Comparison of ENCODE assay signal across 16 mouse cellular contexts in the genomic region with DNA sequence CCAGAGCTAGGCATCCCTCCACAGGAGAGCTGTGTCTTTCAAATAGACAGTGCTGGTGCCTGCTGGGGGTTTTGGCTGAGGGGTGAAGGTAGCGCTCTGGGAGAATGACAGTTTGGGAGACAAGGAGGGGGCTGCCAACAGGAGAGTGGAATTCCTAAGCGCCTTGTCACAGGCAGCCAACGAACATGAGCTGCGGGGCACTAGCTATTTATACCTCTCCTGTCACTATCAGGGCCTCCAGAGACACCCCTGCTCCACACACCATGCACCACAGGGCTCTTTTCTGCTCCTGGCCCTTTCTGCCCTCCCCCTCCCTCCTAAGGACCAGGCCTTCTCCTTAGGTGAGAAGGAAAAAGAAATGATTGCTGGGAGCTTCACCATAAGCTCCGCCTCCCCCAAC. TPM values are rescaled to one million over a fixed set of nuclear protein-coding genes. Genes with fewer than 3 reads are reported as not detected.
DNase-seq lines count a peak whose midpoint lies in the region; ATAC-seq and TF ChIP-seq lines count a peak whose summit lies in the region.
"Had no signal": no experiment of that assay in that cellular context is flagged by ENCODE, and none has a peak within 500 bp of the region (broad histone marks: within the 10 kb centered on the region; RNA-seq: fewer than 3 reads in every experiment).

No protein-coding gene starts in this region.

- ATAC-seq in embryonic facial prominence, embryonic 13.5 days (ENCODE audit: insufficient number of reproducible peaks, insufficient read depth, low FRiP score, low TSS enrichment, low read depth) = no peak
- peak; percentile 39 for ATAC-seq in heart, embryonic 11.5 days (replicated peaks; ENCODE audit: insufficient number of reproducible peaks, low FRiP score, low TSS enrichment)
- ATAC-seq in limb, embryonic 14.5 days (ENCODE audit: low FRiP score, low read depth) = no peak

- peaks cover 56% of the 10 kb centered on the region for H3K4me1 ChIP-seq in embryonic facial prominence, embryonic 13.5 days
- H3K4me1 ChIP-seq in heart, embryonic 11.5 days (ENCODE audit: control insufficient read depth, insufficient read depth, low read length) = peaks cover 39% of the 10 kb centered on the region
- H3K4me1 ChIP-seq in limb, embryonic 14.5 days (ENCODE audit: control insufficient read depth, insufficient read depth, low read length) = peaks cover 35% of the 10 kb centered on the region
- H3K4me1 ChIP-seq in kidney, adult 2 months (ENCODE audit: control insufficient read depth, insufficient read depth, low read length) = no peaks in the 10 kb centered on the region

- TF ChIP-seq CTCF in gastrocnemius, adult 2 months (IDR thresholded peaks at IDR 0.05) = no peak
- no peak for TF ChIP-seq CTCF in kidney, adult 2 months (conservative IDR thresholded peaks at IDR 0.05; ENCODE audit: insufficient read depth, insufficient read length, low read depth, low read length)

- H3K4me2 ChIP-seq in embryonic facial prominence, embryonic 13.5 days = no peak overlapping the region
- H3K4me2 ChIP-seq in heart, embryonic 11.5 days = peak overlapping the region; percentile 41
- H3K4me2 ChIP-seq in limb, embryonic 14.5 days (replicated peaks; ENCODE audit: low read depth, low read length, severe bottlenecking) = no peak overlapping the region
- H3K4me2 ChIP-seq: lung, embryonic 15.5 days; neural tube, embryonic 13.5 days had no signal

- peaks cover 36% of the 10 kb centered on the region for H3K27me3 ChIP-seq in embryonic facial prominence, embryonic 13.5 days
- H3K27me3 ChIP-seq in heart, embryonic 11.5 days (ENCODE audit: control insufficient read depth, insufficient read depth, low read length) = no peaks in the 10 kb centered on the region
- H3K27me3 ChIP-seq in limb, embryonic 14.5 days (ENCODE audit: control insufficient read depth, insufficient read depth, low read length) = no peaks in the 10 kb centered on the region
- peaks cover 5% of the 10 kb centered on the region for H3K27me3 ChIP-seq in kidney, adult 2 months (replicated peaks; ENCODE audit: control insufficient read depth, insufficient read depth, low read length)

- H3K9ac ChIP-seq in embryonic facial prominence, embryonic 13.5 days = no peak overlapping the region
- H3K9ac ChIP-seq in heart, embryonic 11.5 days (ENCODE audit: low read depth, low read length) = peak overlapping the region; percentile 67; the same call in 1 of the 2 replicates
- H3K9ac ChIP-seq in limb, embryonic 14.5 days (ENCODE audit: low read depth, low read length, severe bottlenecking) = no peak overlapping the region
- H3K9ac ChIP-seq: lung, embryonic 15.5 days; neural tube, embryonic 13.5 days had no signal

- WGBS in embryonic facial prominence, embryonic 13.5 days = 21% methylated on average over 5 of the region's 5 CpGs
- 13% methylated on average over 5 of the region's 5 CpGs for WGBS in heart, embryonic 11.5 days (ENCODE audit: insufficient replicate concordance)
- 26% methylated on average over 5 of the region's 5 CpGs for WGBS in limb, embryonic 14.5 days
- 70% methylated on average over 5 of the region's 5 CpGs for WGBS in kidney, adult 2 months

- intact Hi-C loops in gastrocnemius, adult 2 months (cut with DNase I) = no loop called here

- H3K27ac ChIP-seq in gastrocnemius, adult 2 months = peak overlapping the region; percentile 99
- peak overlapping the region; percentile 34; the same call in 1 of the 2 replicates for H3K27ac ChIP-seq in embryonic facial prominence, embryonic 13.5 days
- peak overlapping the region; percentile 97 for H3K27ac ChIP-seq in heart, embryonic 11.5 days (ENCODE audit: low read depth, low read length)
- no peak overlapping the region for H3K27ac ChIP-seq in limb, embryonic 14.5 days (replicated peaks; ENCODE audit: low read depth, low read length)
- no peak overlapping the region for H3K27ac ChIP-seq in kidney, adult 2 months (ENCODE audit: insufficient read depth, low read depth, low read length)
- H3K27ac ChIP-seq: forebrain, embryonic 10.5 days; lung, embryonic 15.5 days; midbrain, embryonic 10.5 days; neural tube, embryonic 13.5 days had no signal

- H3K9me3 ChIP-seq in embryonic facial prominence, embryonic 13.5 days = no peaks in the 10 kb centered on the region
- no peaks in the 10 kb centered on the region for H3K9me3 ChIP-seq in heart, embryonic 11.5 days (replicated peaks; ENCODE audit: control insufficient read depth, low read length)
- H3K9me3 ChIP-seq in limb, embryonic 14.5 days (ENCODE audit: control insufficient read depth, low read length) = no peaks in the 10 kb centered on the region
- H3K9me3 ChIP-seq: forebrain, embryonic 10.5 days; lung, embryonic 15.5 days; midbrain, embryonic 10.5 days; neural tube, embryonic 13.5 days had no signal

- no peak for TF ChIP-seq POLR2A in limb, embryonic 14.5 days (IDR thresholded peaks at IDR 0.05; ENCODE audit: borderline replicate concordance, extremely low read depth, insufficient read depth, insufficient read length)
- TF ChIP-seq POLR2A in kidney, adult 2 months (IDR thresholded peaks at IDR 0.05; ENCODE audit: low read depth, low read length) = no peak

- H3K4me3 ChIP-seq in gastrocnemius, adult 2 months = peak overlapping the region; percentile 94
- no peak overlapping the region for H3K4me3 ChIP-seq in embryonic facial prominence, embryonic 13.5 days
- no peak overlapping the region for H3K4me3 ChIP-seq in heart, embryonic 11.5 days (ENCODE audit: low read depth, low read length)
- no peak overlapping the region for H3K4me3 ChIP-seq in limb, embryonic 14.5 days (replicated peaks; ENCODE audit: low read length)
- H3K4me3 ChIP-seq in kidney, adult 2 months (ENCODE audit: insufficient read depth, low read depth, low read length) = no peak overlapping the region
- H3K4me3 ChIP-seq: forebrain, embryonic 10.5 days; lung, embryonic 15.5 days; midbrain, embryonic 10.5 days; neural tube, embryonic 13.5 days had no signal

- H3K36me3 ChIP-seq in embryonic facial prominence, embryonic 13.5 days = no peaks in the 10 kb centered on the region
- no peaks in the 10 kb centered on the region for H3K36me3 ChIP-seq in heart, embryonic 11.5 days (ENCODE audit: control insufficient read depth, insufficient read depth, low read length)
- no peaks in the 10 kb centered on the region for H3K36me3 ChIP-seq in limb, embryonic 14.5 days (ENCODE audit: control insufficient read depth, insufficient read depth, low read length)
- no peaks in the 10 kb centered on the region for H3K36me3 ChIP-seq in kidney, adult 2 months (ENCODE audit: control insufficient read depth, insufficient read depth, low read length)
- H3K36me3 ChIP-seq: forebrain, embryonic 10.5 days; lung, embryonic 15.5 days; midbrain, embryonic 10.5 days; neural tube, embryonic 13.5 days had no signal

- peak; percentile 77 for DNase-seq in gastrocnemius, adult 2 months
- no peak for DNase-seq in gastrocnemius, postnatal 4 days (ENCODE audit: low spot score in 2 of 2)
- DNase-seq in limb, embryonic 14.5 days (ENCODE audit: low spot score) = peak; percentile 15
- no peak for DNase-seq in kidney, adult 2 months
- no peak for DNase-seq in right cerebral cortex, postnatal 36 days (ENCODE audit: low spot score in 2 of 2)
- DNase-seq in thymus, postnatal 10 days (ENCODE audit: low spot score in 2 of 2) = no peak
- DNase-seq: kidney, adult 11 months; right cerebral cortex, postnatal 14 days had no signal

RNA-seq across cellular contexts. Expression of a gene that starts 1.6 kb away (rescaled TPM):
- total RNA-seq in gastrocnemius, adult 2 months (2021) = 100 to 1,000 TPM; 285 to 430 TPM
- total RNA-seq in gastrocnemius, postnatal 4 days (2021) = 100 to 1,000 TPM; 491 to 520 TPM
- 11.3 and 12.2 TPM in 2 replicates for polyA plus RNA-seq in embryonic facial prominence, embryonic 13.5 days (2015; fragmentation: Nextera tagmentation; extraction: Ambion mirVana)
- 37.1 and 42.5 TPM in 2 replicates for polyA plus RNA-seq in heart, embryonic 11.5 days (2014; fragmentation: Nextera tagmentation; extraction: Ambion mirVana)
- 38.1 and 43.9 TPM in 2 replicates for polyA plus RNA-seq in limb, embryonic 14.5 days (2012; rRNA removed)
- 25.1 and 27.0 TPM in 2 replicates for polyA plus RNA-seq in limb, embryonic 14.5 days (2014; fragmentation: Nextera tagmentation; extraction: Ambion mirVana)
- 0.49 and 2.6 TPM in 2 replicates for polyA plus RNA-seq in kidney, adult 2 months (2012; rRNA removed)
- total RNA-seq: hematopoietic stem cell, adult 5-6 weeks had no signal

RNA-seq across cellular contexts. Expression of a gene that starts 35.4 kb away (rescaled TPM):
- 10 to 100 TPM in 1 of 2 experiments, 1 to 10 TPM in 1; 9.6 to 10.5 TPM for total RNA-seq in gastrocnemius, adult 2 months (2021)
- 10 to 100 TPM; 20.1 to 28.9 TPM for total RNA-seq in gastrocnemius, postnatal 4 days (2021)
- polyA plus RNA-seq in embryonic facial prominence, embryonic 13.5 days (2015; fragmentation: Nextera tagmentation; extraction: Ambion mirVana) = 20.2 and 30.7 TPM in 2 replicates
- polyA plus RNA-seq in heart, embryonic 11.5 days (2014; fragmentation: Nextera tagmentation; extraction: Ambion mirVana) = 27.0 and 30.2 TPM in 2 replicates
- polyA plus RNA-seq in limb, embryonic 14.5 days (2012; rRNA removed) = 25.3 and 26.0 TPM in 2 replicates
- polyA plus RNA-seq in limb, embryonic 14.5 days (2014; fragmentation: Nextera tagmentation; extraction: Ambion mirVana) = 26.2 and 26.8 TPM in 2 replicates
- polyA plus RNA-seq in kidney, adult 2 months (2012; rRNA removed) = 4.0 and 5.6 TPM in 2 replicates

RNA-seq across cellular contexts. Expression of a gene that starts 36.0 kb away (rescaled TPM):
- total RNA-seq in gastrocnemius, adult 2 months (2021) = 100 to 1,000 TPM; 110 to 112 TPM
- 10 to 100 TPM; 90.5 to 92.1 TPM for total RNA-seq in gastrocnemius, postnatal 4 days (2021)
- polyA plus RNA-seq in embryonic facial prominence, embryonic 13.5 days (2015; fragmentation: Nextera tagmentation; extraction: Ambion mirVana) = 221 and 233 TPM in 2 replicates
- polyA plus RNA-seq in heart, embryonic 11.5 days (2014; fragmentation: Nextera tagmentation; extraction: Ambion mirVana) = 200 and 209 TPM in 2 replicates
- 195 and 204 TPM in 2 replicates for polyA plus RNA-seq in limb, embryonic 14.5 days (2012; rRNA removed)
- 226 and 239 TPM in 2 replicates for polyA plus RNA-seq in limb, embryonic 14.5 days (2014; fragmentation: Nextera tagmentation; extraction: Ambion mirVana)
- 796 and 827 TPM in 2 replicates for polyA plus RNA-seq in kidney, adult 2 months (2012; rRNA removed)

RNA-seq across cellular contexts. Expression of a gene that starts 39.8 kb away (rescaled TPM):
- not detected for total RNA-seq in gastrocnemius, adult 2 months (2021)
- not detected for total RNA-seq in gastrocnemius, postnatal 4 days (2021)
- polyA plus RNA-seq in embryonic facial prominence, embryonic 13.5 days (2015; fragmentation: Nextera tagmentation; extraction: Ambion mirVana) = 0.32 TPM in 1 of 2 replicates, not detected in the other
- not detected in 2 replicates for polyA plus RNA-seq in heart, embryonic 11.5 days (2014; fragmentation: Nextera tagmentation; extraction: Ambion mirVana)
- 0.12 TPM in 1 of 2 replicates, not detected in the other for polyA plus RNA-seq in limb, embryonic 14.5 days (2012; rRNA removed)
- polyA plus RNA-seq in limb, embryonic 14.5 days (2014; fragmentation: Nextera tagmentation; extraction: Ambion mirVana) = 0.35 TPM in 1 of 2 replicates, not detected in the other
- 0.17 TPM in 1 of 2 replicates, not detected in the other for polyA plus RNA-seq in kidney, adult 2 months (2012; rRNA removed)
- polyA plus RNA-seq: lung, embryonic 15.5 days; midbrain, embryonic 10.5 days; neural tube, embryonic 13.5 days had no signal

RNA-seq across cellular contexts. Expression of a gene that starts 43.2 kb away (rescaled TPM):
- total RNA-seq in gastrocnemius, adult 2 months (2021) = under 1 TPM; 0.17 to 0.18 TPM
- under 1 TPM; 0.44 to 0.98 TPM for total RNA-seq in gastrocnemius, postnatal 4 days (2021)
- 0.70 and 1.0 TPM in 2 replicates for polyA plus RNA-seq in embryonic facial prominence, embryonic 13.5 days (2015; fragmentation: Nextera tagmentation; extraction: Ambion mirVana)
- polyA plus RNA-seq in heart, embryonic 11.5 days (2014; fragmentation: Nextera tagmentation; extraction: Ambion mirVana) = 0.27 and 0.30 TPM in 2 replicates
- polyA plus RNA-seq in limb, embryonic 14.5 days (2012; rRNA removed) = 1.3 and 2.1 TPM in 2 replicates
- polyA plus RNA-seq in limb, embryonic 14.5 days (2014; fragmentation: Nextera tagmentation; extraction: Ambion mirVana) = 2.0 and 2.3 TPM in 2 replicates
- not detected in 2 replicates for polyA plus RNA-seq in kidney, adult 2 months (2012; rRNA removed)
- total RNA-seq: hematopoietic stem cell, adult 5-6 weeks; layer of hippocampus, adult 18-20 months had no signal

Comparison
In these comparisons a context has a peak if more than half of its experiments do, and no peak if none do; other contexts are left out.
1. DNase-seq: peak in gastrocnemius, adult 2 months (single experiment) and limb, embryonic 14.5 days (single experiment); none in gastrocnemius, postnatal 4 days (0 of 2), kidney, adult 2 months (single experiment), right cerebral cortex, postnatal 36 days (0 of 2) and thymus, postnatal 10 days (0 of 2).
2. H3K27ac ChIP-seq: peak in gastrocnemius, adult 2 months (single experiment), embryonic facial prominence, embryonic 13.5 days (single experiment) and heart, embryonic 11.5 days (single experiment); none in limb, embryonic 14.5 days (single experiment) and kidney, adult 2 months (single experiment).